Mouse (Mus musculus): ENCODE data around the gene Tstd2. TPM values are rescaled to one million over a fixed set of nuclear protein-coding genes. Genes with fewer than 3 reads are reported as not detected.

Tstd2 gene
- total RNA-seq, 2 experiments from 2014 or later, result 17.8 to 18.6 TPM

- DNase-seq (ENCODE audit: extremely low spot score in 1 of 2, low spot score in 2 of 2), result no peak
- no peak for TF ChIP-seq CTCF (IDR thresholded peaks at IDR 0.05)
- Histone ChIP-seq H3K27ac (no peak overlapping the region), H3K4me3 (no peak overlapping the region)
- intact Hi-C loops (cut with DNase I), result no loop called here
These were observed 21.8 kb downstream of the Tstd2 start for GRCm38 (mm10) chr4:46116544-46117175.

- TF ChIP-seq CTCF (IDR thresholded peaks at IDR 0.05), result peak; percentile 25
- DNase-seq (ENCODE audit: extremely low spot score in 1 of 2, low spot score in 2 of 2), result no peak
- Histone ChIP-seq H3K4me3 (no peak overlapping the region), H3K27ac (no peak overlapping the region)
- intact Hi-C loops (cut with DNase I), result no loop called here
These were observed 23.2 kb downstream of the Tstd2 start for GRCm38 (mm10) chr4:46115308-46115707.

GRCm38 (mm10) chr4:46111361-46111760 lies 27.1 kb downstream of the Tstd2 start:
- Histone ChIP-seq H3K4me3 (no peak overlapping the region), H3K27ac (no peak overlapping the region)
- DNase-seq (ENCODE audit: extremely low spot score in 1 of 2, low spot score in 2 of 2), result no peak
- intact Hi-C loops (cut with DNase I), result no loop called here
- TF ChIP-seq CTCF (IDR thresholded peaks at IDR 0.05), result no peak

GRCm38 (mm10) chr4:46110084-46110483 lies 28.4 kb downstream of the Tstd2 start:
- no peak overlapping the region for H3K4me3 ChIP-seq
- intact Hi-C loops (cut with DNase I), result no loop called here
- DNase-seq (ENCODE audit: extremely low spot score in 1 of 2, low spot score in 2 of 2), result no peak
- no peak overlapping the region for H3K27ac ChIP-seq
- no peak for TF ChIP-seq CTCF (IDR thresholded peaks at IDR 0.05)

- intact Hi-C loops (cut with DNase I), result no loop called here
- no peak for DNase-seq (ENCODE audit: extremely low spot score in 1 of 2, low spot score in 2 of 2)
- Histone ChIP-seq H3K4me3 (no peak overlapping the region), H3K27ac (no peak overlapping the region)
- TF ChIP-seq CTCF (IDR thresholded peaks at IDR 0.05), result no peak
These were observed 36.3 kb downstream of the Tstd2 start for GRCm38 (mm10) chr4:46102078-46102769.

- intact Hi-C loops (cut with DNase I), result no loop called here
- TF ChIP-seq CTCF (IDR thresholded peaks at IDR 0.05), result no peak
- no peak overlapping the region for H3K4me3 ChIP-seq
- H3K27ac ChIP-seq, result peak overlapping the region; percentile 75
- DNase-seq (ENCODE audit: extremely low spot score in 1 of 2, low spot score in 2 of 2), result no peak
These were observed 37.2 kb downstream of the Tstd2 start for GRCm38 (mm10) chr4:46101211-46101711.

- H3K4me3 ChIP-seq, result no peak overlapping the region
- peak overlapping the region; percentile 75 for H3K27ac ChIP-seq
- DNase-seq (ENCODE audit: extremely low spot score in 1 of 2, low spot score in 2 of 2), result no peak
- no peak for TF ChIP-seq CTCF (IDR thresholded peaks at IDR 0.05)
- intact Hi-C loops (cut with DNase I), result no loop called here
These were observed 38.0 kb downstream of the Tstd2 start for GRCm38 (mm10) chr4:46100539-46100938.

- intact Hi-C loops (cut with DNase I), result no loop called here
- no peak for TF ChIP-seq CTCF (IDR thresholded peaks at IDR 0.05)
- H3K4me3 ChIP-seq, result no peak overlapping the region
- peak overlapping the region; percentile 34 for H3K27ac ChIP-seq
- no peak for DNase-seq (ENCODE audit: extremely low spot score in 1 of 2, low spot score in 2 of 2)
These were observed 39.4 kb downstream of the Tstd2 start for GRCm38 (mm10) chr4:46099132-46099531.

- TF ChIP-seq CTCF (IDR thresholded peaks at IDR 0.05), result no peak
- H3K4me3 ChIP-seq, result no peak overlapping the region
- no peak overlapping the region for H3K27ac ChIP-seq
- no peak for DNase-seq (ENCODE audit: extremely low spot score in 1 of 2, low spot score in 2 of 2)
- intact Hi-C loops (cut with DNase I), result no loop called here
These were observed 40.9 kb downstream of the Tstd2 start for GRCm38 (mm10) chr4:46097591-46097990.

GRCm38 (mm10) chr4:46096546-46096945 lies 41.9 kb downstream of the Tstd2 start:
- TF ChIP-seq CTCF (IDR thresholded peaks at IDR 0.05), result no peak
- intact Hi-C loops (cut with DNase I), result no loop called here
- DNase-seq (ENCODE audit: extremely low spot score in 1 of 2, low spot score in 2 of 2), result no peak
- no peak overlapping the region for H3K4me3 ChIP-seq
- H3K27ac ChIP-seq, result no peak overlapping the region; the same call in 1 of the 2 replicates

GRCm38 (mm10) chr4:46095826-46096159 lies 42.7 kb downstream of the Tstd2 start:
- H3K27ac ChIP-seq, result no peak overlapping the region; the same call in 1 of the 2 replicates
- DNase-seq (ENCODE audit: extremely low spot score in 1 of 2, low spot score in 2 of 2), result no peak
- intact Hi-C loops (cut with DNase I), result no loop called here
- TF ChIP-seq CTCF (IDR thresholded peaks at IDR 0.05), result no peak
- H3K4me3 ChIP-seq, result no peak overlapping the region

GRCm38 (mm10) chr4:46094916-46095825 lies 43.3 kb downstream of the Tstd2 start:
- TF ChIP-seq CTCF (IDR thresholded peaks at IDR 0.05), result no peak
- Histone ChIP-seq H3K27ac (peak overlapping the region; percentile 40), H3K4me3 (no peak overlapping the region)
- DNase-seq (ENCODE audit: extremely low spot score in 1 of 2, low spot score in 2 of 2), result no peak
- intact Hi-C loops (cut with DNase I), result no loop called here
